Mouse (Mus musculus): ENCODE measurements at regions not wholly inside any gene's neighbourhood (a gene's known extent, or its start where the extent isn't known, plus 50 kb on each side); places are given as distances from the start of the nearest gene placed in this dataset.

DNA sequence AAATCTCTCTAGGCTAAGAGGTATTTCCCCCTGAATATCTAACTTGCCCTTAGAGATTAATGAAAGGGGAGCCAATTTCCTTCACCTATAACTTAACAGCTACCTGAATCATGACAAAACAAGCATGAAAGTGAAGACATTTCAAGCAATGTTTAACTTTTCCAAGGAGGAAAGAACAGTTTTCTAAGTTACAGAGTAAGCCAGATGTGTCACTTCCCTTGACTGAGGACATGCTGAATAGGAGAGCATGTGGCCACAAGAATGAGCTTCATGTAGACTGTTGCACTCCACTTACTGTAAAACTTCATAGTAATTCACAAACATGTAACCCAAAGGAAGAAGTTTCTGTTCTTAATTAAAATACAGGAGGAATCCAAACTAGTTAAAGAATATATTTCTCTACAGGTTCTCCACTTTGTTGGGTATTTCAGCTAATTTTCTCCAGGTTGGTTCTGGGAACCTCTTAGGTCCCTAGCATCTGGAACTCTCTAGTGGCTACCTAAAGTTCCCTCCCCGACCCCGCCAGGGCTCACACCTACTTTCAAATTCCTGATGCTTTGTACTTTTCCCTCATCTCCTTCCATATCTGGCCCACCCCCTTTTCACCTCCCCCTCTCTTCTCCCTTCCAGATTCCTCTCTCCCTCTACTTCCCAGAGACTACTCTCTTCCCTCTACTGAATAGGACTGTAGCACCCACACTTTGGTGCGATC lies 142.0 kb upstream of the Tyrp1 start:
- Histone ChIP-seq H3K79me2 (replicated peaks; ENCODE audit: control insufficient read depth, insufficient read depth, low read length) (no peaks in the 10 kb centered on the region), H3K27ac (no peak overlapping the region), H3K4me1 (ENCODE audit: control insufficient read depth, insufficient read depth, low read length) (no peaks in the 10 kb centered on the region), H3K9ac (ENCODE audit: low read depth, low read length) (no peak overlapping the region), H3K36me3 (ENCODE audit: control insufficient read depth, insufficient read depth, low read length) (no peaks in the 10 kb centered on the region), H3K4me3 (no peak overlapping the region), H3K27me3 (ENCODE audit: control insufficient read depth, insufficient read depth, low read length) (no peaks in the 10 kb centered on the region)
- TF ChIP-seq CTCF (IDR thresholded peaks at IDR 0.05): no peak
- TF ChIP-seq EP300 (IDR thresholded peaks at IDR 0.05; ENCODE audit: insufficient read depth, low read depth, low read length): no peak
- no peak for TF ChIP-seq POLR2A (IDR thresholded peaks at IDR 0.05; ENCODE audit: insufficient read depth, low read depth, low read length)
- 88% methylated on average over 3 of the region's 3 CpGs for WGBS
- no peak for DNase-seq
- intact Hi-C loops (cut with DNase I): no loop called here

DNA sequence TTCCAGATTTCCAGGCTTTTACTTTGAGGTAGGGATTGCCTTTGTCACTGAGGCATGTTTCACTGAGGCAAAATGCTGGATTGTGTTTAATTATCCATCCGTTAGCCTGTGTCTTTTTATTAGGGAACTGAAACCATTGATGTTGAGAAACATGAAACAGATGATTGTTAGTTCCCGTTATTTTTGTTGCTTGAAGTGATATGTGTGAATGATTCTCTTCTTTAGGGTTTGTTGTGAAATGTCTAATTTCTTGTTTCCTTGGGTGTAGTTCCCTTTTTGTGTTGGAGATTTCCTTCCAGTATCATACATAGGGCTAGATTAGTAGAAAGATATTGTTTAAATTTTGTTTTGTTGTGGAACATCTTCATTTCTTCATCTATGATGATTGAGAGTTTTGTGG lies 121.2 kb upstream of the Tyrp1 start:
- Histone ChIP-seq H3K27me3 (ENCODE audit: control insufficient read depth, insufficient read depth, low read length) (no peaks in the 10 kb centered on the region), H3K36me3 (ENCODE audit: control insufficient read depth, insufficient read depth, low read length) (no peaks in the 10 kb centered on the region), H3K9ac (ENCODE audit: low read depth, low read length) (no peak overlapping the region), H3K79me2 (replicated peaks; ENCODE audit: control insufficient read depth, insufficient read depth, low read length) (no peaks in the 10 kb centered on the region), H3K27ac (no peak overlapping the region), H3K4me1 (ENCODE audit: control insufficient read depth, insufficient read depth, low read length) (no peaks in the 10 kb centered on the region), H3K4me3 (no peak overlapping the region)
- WGBS: 68% methylated on average over 2 of the region's 2 CpGs
- TF ChIP-seq CTCF (IDR thresholded peaks at IDR 0.05) (no peak), EP300 (IDR thresholded peaks at IDR 0.05; ENCODE audit: insufficient read depth, low read depth, low read length) (no peak), POLR2A (IDR thresholded peaks at IDR 0.05; ENCODE audit: insufficient read depth, low read depth, low read length) (no peak)
- intact Hi-C loops (cut with DNase I): no loop called here
- DNase-seq: no peak

DNA sequence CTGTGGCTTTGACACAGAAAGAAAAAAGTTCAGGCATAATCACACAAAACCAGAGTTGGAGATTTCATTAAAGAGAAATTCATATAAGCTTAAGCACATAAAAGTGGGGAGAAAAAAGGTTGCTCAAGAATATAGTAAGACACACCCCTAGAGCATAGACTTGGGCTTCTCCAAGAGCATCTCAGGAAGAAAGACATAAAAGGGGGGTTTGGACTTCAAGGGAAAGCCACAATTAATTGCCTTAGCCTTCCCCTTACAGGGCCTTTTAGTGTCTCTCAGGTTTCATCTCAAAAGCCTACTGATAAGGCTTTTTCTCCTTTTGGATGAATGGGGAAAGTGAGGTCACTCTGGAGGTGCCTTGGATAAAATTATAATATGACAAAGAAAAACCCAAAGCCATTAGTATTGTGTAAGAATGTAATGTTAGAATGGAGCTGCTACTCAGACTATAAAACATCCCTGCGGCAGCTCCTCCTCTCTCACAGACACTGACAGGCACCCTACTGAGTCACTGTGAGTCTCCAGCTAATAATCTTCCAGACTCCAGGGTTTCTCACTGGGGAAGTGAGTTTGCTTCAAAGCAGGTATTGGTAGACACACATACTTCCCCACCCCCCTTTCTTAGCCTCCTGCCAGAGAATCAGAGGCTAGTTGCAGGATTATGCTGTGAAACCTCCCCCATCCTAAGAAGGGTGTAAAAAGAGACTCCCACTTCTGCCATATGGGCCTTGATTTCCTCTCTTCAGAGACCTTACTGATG lies 88.8 kb upstream of the Tyrp1 start:
- no peaks in the 10 kb centered on the region for H3K79me2 ChIP-seq (replicated peaks; ENCODE audit: control insufficient read depth, insufficient read depth, low read length)
- WGBS: 54% methylated on average over 1 of the region's 1 CpGs
- TF ChIP-seq CTCF (IDR thresholded peaks at IDR 0.05) (no peak), POLR2A (IDR thresholded peaks at IDR 0.05; ENCODE audit: insufficient read depth, low read depth, low read length) (no peak), EP300 (IDR thresholded peaks at IDR 0.05; ENCODE audit: insufficient read depth, low read depth, low read length) (no peak)
- no peaks in the 10 kb centered on the region for H3K4me1 ChIP-seq (ENCODE audit: control insufficient read depth, insufficient read depth, low read length)
- H3K27me3 ChIP-seq (ENCODE audit: control insufficient read depth, insufficient read depth, low read length): no peaks in the 10 kb centered on the region
- no peak overlapping the region for H3K27ac ChIP-seq
- no peak for DNase-seq
- no peak overlapping the region for H3K4me3 ChIP-seq
- no peaks in the 10 kb centered on the region for H3K36me3 ChIP-seq (ENCODE audit: control insufficient read depth, insufficient read depth, low read length)
- no peak overlapping the region for H3K9ac ChIP-seq (ENCODE audit: low read depth, low read length)
- intact Hi-C loops (cut with DNase I): no loop called here

DNA sequence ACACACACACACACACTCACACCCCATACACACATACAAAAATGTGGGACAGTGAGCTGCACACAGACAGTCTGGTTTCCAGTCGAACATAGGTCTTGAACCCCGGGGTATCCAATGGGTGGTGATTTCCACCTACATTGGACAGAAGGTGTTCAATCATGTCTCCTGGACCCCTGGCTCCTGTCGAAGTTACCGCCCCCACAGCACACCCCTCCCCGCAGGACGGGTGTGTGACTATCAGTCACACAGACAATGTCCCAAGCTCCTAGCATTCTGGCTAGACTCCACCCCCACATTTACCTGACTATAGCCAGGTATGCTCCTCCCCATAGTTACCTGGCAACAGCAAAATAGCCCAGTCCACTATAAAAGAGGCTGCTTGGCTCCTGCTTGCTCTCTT lies 81.7 kb upstream of the Tyrp1 start:
- Histone ChIP-seq H3K27ac (no peak overlapping the region), H3K27me3 (ENCODE audit: control insufficient read depth, insufficient read depth, low read length) (no peaks in the 10 kb centered on the region), H3K9ac (ENCODE audit: low read depth, low read length) (no peak overlapping the region), H3K79me2 (replicated peaks; ENCODE audit: control insufficient read depth, insufficient read depth, low read length) (no peaks in the 10 kb centered on the region), H3K36me3 (ENCODE audit: control insufficient read depth, insufficient read depth, low read length) (no peaks in the 10 kb centered on the region), H3K4me3 (no peak overlapping the region), H3K4me1 (ENCODE audit: control insufficient read depth, insufficient read depth, low read length) (no peaks in the 10 kb centered on the region)
- TF ChIP-seq POLR2A (IDR thresholded peaks at IDR 0.05; ENCODE audit: insufficient read depth, low read depth, low read length) (no peak), EP300 (IDR thresholded peaks at IDR 0.05; ENCODE audit: insufficient read depth, low read depth, low read length) (no peak), CTCF (IDR thresholded peaks at IDR 0.05) (no peak)
- 81% methylated on average over 6 of the region's 6 CpGs for WGBS
- intact Hi-C loops (cut with DNase I): no loop called here
- no peak for DNase-seq

DNA sequence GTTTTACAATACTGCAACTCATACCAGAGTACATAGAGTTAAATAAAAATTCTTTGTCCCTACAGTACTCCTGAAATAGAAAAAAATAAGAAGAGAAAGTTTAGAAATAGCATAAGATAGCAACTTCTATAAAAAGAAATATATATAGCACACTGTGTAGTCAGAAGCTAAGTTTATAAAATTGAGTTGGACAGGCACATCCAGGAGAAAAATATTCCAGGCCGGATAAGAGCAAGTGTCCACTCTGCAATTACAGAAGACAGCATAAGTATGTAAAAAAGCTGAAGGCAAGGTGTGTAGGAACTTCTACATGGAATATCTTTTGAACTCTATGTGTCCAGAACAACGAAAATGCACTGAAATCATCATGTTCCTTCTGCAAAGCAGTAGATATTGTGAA lies 77.8 kb upstream of the Tyrp1 start:
- Histone ChIP-seq H3K27ac (no peak overlapping the region), H3K79me2 (replicated peaks; ENCODE audit: control insufficient read depth, insufficient read depth, low read length) (no peaks in the 10 kb centered on the region), H3K4me1 (ENCODE audit: control insufficient read depth, insufficient read depth, low read length) (no peaks in the 10 kb centered on the region), H3K9ac (ENCODE audit: low read depth, low read length) (no peak overlapping the region), H3K36me3 (ENCODE audit: control insufficient read depth, insufficient read depth, low read length) (no peaks in the 10 kb centered on the region), H3K27me3 (ENCODE audit: control insufficient read depth, insufficient read depth, low read length) (no peaks in the 10 kb centered on the region), H3K4me3 (no peak overlapping the region)
- no peak for DNase-seq
- TF ChIP-seq EP300 (IDR thresholded peaks at IDR 0.05; ENCODE audit: insufficient read depth, low read depth, low read length): no peak
- TF ChIP-seq POLR2A (IDR thresholded peaks at IDR 0.05; ENCODE audit: insufficient read depth, low read depth, low read length): no peak
- no peak for TF ChIP-seq CTCF (IDR thresholded peaks at IDR 0.05)
- 59% methylated on average over 2 of the region's 2 CpGs for WGBS
- intact Hi-C loops (cut with DNase I): no loop called here

DNA sequence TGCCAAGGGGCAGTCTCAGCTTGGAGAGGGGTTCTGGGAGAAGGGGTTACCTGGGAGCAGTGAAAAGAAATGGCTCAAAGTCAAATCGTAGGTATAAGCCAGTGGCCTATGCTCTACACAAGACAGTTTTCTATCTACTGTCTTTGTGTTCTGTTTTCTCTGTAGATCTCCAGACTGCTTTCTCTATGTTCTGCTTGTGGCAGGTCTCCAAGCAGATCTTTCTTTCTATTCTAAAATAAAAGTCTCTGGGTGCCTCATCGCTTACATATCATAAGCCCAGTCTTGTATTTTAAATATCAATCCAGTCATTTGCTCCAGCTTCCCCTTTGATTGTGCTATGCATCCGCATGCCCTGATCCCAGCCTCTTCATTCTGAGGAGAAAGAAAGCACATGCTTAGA lies 69.9 kb upstream of the Tyrp1 start:
- Histone ChIP-seq H3K4me1 (ENCODE audit: control insufficient read depth, insufficient read depth, low read length) (no peaks in the 10 kb centered on the region), H3K27me3 (ENCODE audit: control insufficient read depth, insufficient read depth, low read length) (no peaks in the 10 kb centered on the region), H3K4me3 (no peak overlapping the region), H3K79me2 (replicated peaks; ENCODE audit: control insufficient read depth, insufficient read depth, low read length) (no peaks in the 10 kb centered on the region), H3K36me3 (ENCODE audit: control insufficient read depth, insufficient read depth, low read length) (no peaks in the 10 kb centered on the region), H3K27ac (no peak overlapping the region), H3K9ac (ENCODE audit: low read depth, low read length) (no peak overlapping the region)
- intact Hi-C loops (cut with DNase I): no loop called here
- no peak for DNase-seq
- WGBS: 85% methylated on average over 3 of the region's 3 CpGs
- no peak for TF ChIP-seq CTCF (IDR thresholded peaks at IDR 0.05)
- TF ChIP-seq POLR2A (IDR thresholded peaks at IDR 0.05; ENCODE audit: insufficient read depth, low read depth, low read length): no peak
- TF ChIP-seq EP300 (IDR thresholded peaks at IDR 0.05; ENCODE audit: insufficient read depth, low read depth, low read length): no peak

Data from heart, adult 2 months (tissue).